Mouse (Mus musculus) induced T-regulatory cell, adult 2 months (primary cell): ENCODE measurements around the gene Anks1.
"Not testable (repeated sequence)": the region's sequence is repeated elsewhere in the genome, so short reads cannot be mapped to it uniquely, and the experiment has no call there.

ENCODE experiments used
- DNase-seq: peaks from one replicate; pipeline ENCODE4 v3.0.0-alpha.2; 2012; ENCODE audit warnings: low read depth

Anks1 gene

DNA sequence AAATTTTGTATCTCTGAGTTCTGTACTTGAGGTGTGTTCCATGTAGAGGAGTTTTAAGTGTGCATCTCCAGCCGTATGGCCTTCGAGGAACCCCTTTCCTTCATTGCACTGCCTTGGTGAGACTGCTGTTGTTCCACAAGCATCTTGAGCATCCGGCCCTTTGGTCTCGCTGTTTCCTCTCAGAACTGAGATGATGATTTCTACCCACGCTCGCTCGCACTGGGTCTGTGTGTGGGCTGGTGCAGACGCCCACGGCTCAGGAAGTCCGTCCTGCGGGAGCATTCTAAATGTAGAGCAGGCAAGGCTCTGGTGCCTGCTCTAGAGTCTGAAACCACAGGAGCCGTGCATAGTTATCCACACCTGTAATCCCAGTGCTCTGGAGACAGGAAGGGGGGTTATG, 88.1 kb downstream of the Anks1 start:
- peak; percentile 61 for DNase-seq

DNA sequence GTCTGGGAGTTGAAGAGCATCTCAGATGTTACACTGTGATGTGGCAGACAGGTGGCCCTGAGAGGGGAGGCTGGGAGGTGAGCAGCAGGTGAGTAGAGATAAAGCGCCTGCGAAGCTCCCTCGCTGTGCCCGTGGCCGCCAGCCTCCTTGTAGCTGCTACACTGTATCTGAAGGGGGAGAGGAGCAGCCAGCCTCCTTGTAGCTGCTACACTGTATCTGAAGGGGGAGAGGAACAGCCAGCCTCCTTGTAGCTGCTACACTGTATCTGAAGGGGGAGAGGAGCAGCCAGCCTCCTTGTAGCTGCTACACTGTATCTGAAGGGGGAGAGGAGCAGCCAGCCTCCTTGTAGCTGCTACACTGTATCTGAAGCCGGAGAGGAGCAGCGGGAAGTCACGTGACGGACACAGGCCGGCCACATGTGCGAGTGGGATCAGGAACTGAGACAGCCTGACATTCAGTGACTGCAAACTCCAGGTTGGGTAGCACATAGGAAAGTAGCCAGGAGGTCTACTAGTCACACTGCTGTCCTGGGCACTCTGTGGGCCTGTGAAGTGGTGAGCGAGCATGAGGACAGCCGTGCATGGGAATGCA, 90.7 kb downstream of the Anks1 start:
- DNase-seq: not testable (repeated sequence)

DNA sequence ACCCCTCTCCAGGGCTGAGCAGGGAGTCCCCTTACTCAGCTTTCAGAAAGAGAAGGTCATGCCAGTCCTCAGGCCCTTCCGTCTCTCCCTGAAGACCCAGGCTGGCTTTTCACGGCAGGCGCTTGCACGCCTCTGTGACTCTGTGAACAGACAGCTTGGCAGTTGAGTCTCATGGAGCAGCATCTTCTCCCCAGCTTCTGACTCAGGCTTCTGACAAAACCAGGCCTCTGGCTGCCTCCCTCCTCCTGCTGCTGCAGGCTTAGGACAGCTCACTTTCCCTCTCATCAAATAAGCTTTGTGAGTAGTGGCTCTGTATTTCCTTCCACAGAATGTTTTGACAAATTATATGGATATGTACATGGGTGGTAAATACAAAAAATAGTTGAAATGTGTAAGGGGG, 91.3 kb downstream of the Anks1 start:
- DNase-seq: no peak

- no peak for DNase-seq
Observed at GRCm38 (mm10) chr17:28000851-28001250, 91.7 kb downstream of the Anks1 start.

DNA sequence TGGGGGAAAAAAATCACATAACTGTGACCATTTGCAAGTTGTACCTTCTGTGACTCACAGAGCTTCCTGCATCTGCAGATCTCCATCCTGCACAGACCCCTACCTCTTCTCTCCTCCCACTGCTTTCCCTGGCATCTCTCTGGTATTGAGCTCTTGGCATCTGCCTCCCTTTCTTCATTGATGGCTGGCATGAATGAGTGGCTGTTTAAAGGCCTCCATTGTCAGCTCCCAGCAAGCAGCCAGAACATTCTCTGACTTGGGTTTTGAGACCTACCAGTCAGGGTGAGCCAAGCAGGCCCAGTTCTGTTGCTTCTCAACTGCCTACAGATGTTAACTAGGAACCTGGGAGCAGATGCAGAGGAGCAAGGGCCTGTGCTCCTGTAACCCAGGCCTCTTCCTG, 96.3 kb downstream of the Anks1 start:
- DNase-seq: no peak

DNA sequence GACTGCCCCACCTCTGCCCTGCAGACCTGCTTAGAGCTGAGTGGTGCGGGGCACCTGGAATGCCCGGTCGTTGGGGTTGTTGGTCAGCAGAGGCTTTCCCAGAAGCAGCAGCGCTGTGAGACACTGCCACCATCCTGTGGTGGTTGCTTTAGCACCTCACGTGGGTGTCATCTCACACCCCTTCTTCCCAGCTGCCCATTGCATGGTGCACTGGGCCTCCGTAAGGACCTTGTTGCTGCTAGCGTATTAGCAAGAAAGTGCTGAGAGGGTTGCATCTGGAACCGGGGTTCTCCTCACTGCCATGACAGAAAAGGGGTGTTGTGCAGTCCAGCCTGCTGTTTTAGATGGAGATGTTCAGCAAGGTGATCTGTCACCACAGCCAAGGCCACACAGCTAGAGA, 97.1 kb downstream of the Anks1 start:
- DNase-seq: no peak

GRCm38 (mm10) chr17:28006611-28007010, 97.5 kb downstream of the Anks1 start:
- no peak for DNase-seq

- DNase-seq: peak; percentile 64
Observed at GRCm38 (mm10) chr17:28007179-28007811, 98.2 kb downstream of the Anks1 start.

- DNase-seq: no peak
Observed at GRCm38 (mm10) chr17:28007857-28008564, 98.9 kb downstream of the Anks1 start.

GRCm38 (mm10) chr17:28008565-28008981, 99.5 kb downstream of the Anks1 start:
- no peak for DNase-seq

- no peak for DNase-seq
Observed at GRCm38 (mm10) chr17:28009066-28009715, 100.1 kb downstream of the Anks1 start.

- no peak for DNase-seq
Observed at GRCm38 (mm10) chr17:28009716-28010114, 100.6 kb downstream of the Anks1 start.

GRCm38 (mm10) chr17:28010925-28011324, 101.8 kb downstream of the Anks1 start:
- no peak for DNase-seq

DNA sequence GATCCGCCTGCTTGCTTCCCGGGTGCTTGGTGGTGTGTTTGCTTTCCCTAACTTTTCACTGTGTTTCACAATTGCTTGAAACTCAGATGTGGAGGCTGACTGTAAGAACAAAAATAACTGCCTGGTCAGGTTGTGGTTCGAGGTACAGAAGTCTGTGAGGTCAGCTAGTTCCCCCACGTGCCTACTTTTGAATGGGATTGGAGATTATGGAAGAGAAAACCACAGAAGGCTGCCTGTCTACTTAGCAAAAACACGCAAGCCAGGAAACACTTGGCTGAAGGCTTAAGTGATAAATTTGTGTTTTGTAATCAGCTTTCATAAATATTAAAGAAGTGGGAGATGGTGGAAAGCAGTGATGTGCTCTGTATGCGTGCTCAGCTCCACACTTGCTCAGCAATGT, 103.7 kb downstream of the Anks1 start:
- DNase-seq: no peak

DNA sequence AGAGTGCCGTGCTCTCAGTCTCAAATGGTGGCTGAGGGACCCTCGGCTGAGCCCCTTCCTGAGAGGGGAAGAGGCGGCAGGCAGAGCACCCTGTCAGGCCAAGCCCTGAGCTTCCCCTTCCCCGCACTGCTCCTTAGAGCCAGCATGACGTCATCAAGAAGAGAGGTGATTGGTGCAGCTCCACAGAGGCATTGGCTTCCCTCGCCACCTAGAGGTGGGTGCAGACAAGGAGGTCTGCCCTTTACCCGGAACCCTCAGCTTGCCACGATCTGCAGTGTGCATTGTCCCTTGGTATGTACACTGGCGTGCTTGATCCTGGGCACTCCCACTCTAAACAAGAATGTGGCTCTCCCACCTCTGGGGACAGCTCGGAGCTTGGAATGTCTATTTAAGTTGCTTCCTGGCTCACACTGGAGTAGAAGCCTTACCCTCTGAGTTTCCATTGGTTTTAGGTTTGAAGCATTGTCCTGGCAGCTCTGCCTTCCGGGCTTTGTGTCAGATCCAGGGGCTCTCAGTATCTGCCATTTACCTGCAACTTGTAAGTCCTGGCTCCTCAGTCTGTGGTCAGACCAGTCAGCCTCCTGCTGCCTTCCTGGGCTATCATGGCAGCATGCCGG, 104.3 kb downstream of the Anks1 start:
- DNase-seq: peak; percentile 89

GRCm38 (mm10) chr17:28014449-28014848, 105.3 kb downstream of the Anks1 start:
- no peak for DNase-seq

- peak; percentile 83 for DNase-seq
Observed at GRCm38 (mm10) chr17:28015068-28015730, 106.1 kb downstream of the Anks1 start.

- DNase-seq: peak; percentile 21
Observed at GRCm38 (mm10) chr17:28016056-28016797, 107.1 kb downstream of the Anks1 start.

- DNase-seq: no peak
Observed at GRCm38 (mm10) chr17:28018344-28018743, 109.2 kb downstream of the Anks1 start.

DNA sequence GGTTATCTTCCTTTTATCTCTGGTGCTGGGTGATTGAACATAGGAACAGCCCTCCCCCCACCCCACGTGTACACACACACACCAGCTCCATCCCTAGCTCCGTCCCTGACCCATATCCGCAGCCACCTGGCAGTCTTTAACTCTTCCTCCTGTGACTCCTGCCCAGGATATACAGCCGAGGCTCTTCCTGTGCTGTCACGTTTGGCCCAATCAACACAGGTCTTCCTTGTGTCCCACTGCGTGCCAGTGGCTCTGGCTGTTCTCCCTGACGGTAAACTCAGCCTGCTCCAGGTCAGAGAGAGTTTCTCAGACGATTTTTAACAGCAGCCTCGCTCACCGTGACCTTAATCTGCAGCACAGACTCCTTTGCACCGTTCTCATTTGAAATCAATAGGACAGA, 109.7 kb downstream of the Anks1 start:
- no peak for DNase-seq
